Mouse (Mus musculus) G1E (cell line): ENCODE data around the gene Nat8. TPM values are rescaled to one million over a fixed set of nuclear protein-coding genes. Genes with fewer than 3 reads are reported as not detected.
"Not testable (repeated sequence)": the region's sequence is repeated elsewhere in the genome, so short reads cannot be mapped to it uniquely, and the experiment has no call there.

ENCODE experiments used
- ATAC-seq: 2 replicates; pipeline ENCODE4 v1.8.0; 2016; ENCODE audit warnings: mild to moderate bottlenecking; ENCODE audit not compliant: insufficient number of reproducible peaks, poor library complexity, low FRiP score, severe bottlenecking; ENCODE audit errors: extremely low read depth
- DNase-seq: peaks from one replicate; pipeline ENCODE4 v3.0.0; 2012; ENCODE audit warnings: low spot score
- H3K27me3 ChIP-seq: 2 replicates; pipeline ENCODE4 v1.6.1; 2012; ENCODE audit warnings: mild to moderate bottlenecking, low read length, inconsistent platforms; ENCODE audit not compliant: insufficient read depth
- H3K36me3 ChIP-seq: replicated peaks from 2 replicates; pipeline ENCODE3; 2012; ENCODE audit warnings: mild to moderate bottlenecking, inconsistent platforms
- H3K4me1 ChIP-seq: 2 replicates; pipeline ENCODE4 v1.6.1; 2012; ENCODE audit warnings: low read depth, low read length, inconsistent platforms, mixed read lengths; ENCODE audit not compliant: insufficient read depth
- H3K4me3 ChIP-seq: 2 replicates; pipeline ENCODE4 v1.5.1; 2012; ENCODE audit warnings: low read depth, mild to moderate bottlenecking, inconsistent platforms, low read length, moderate library complexity, mixed read lengths
- H3K9me3 ChIP-seq: replicated peaks from 2 replicates; pipeline ENCODE4 v1.6.1; 2012; ENCODE audit warnings: inconsistent platforms
- CTCF ChIP-seq: IDR thresholded peaks from 2 replicates; pipeline ENCODE4 v1.5.1; 2012; ENCODE audit warnings: low read depth, low read length, inconsistent platforms, mixed read lengths
- GATA1 ChIP-seq: IDR thresholded peaks from 2 replicates; pipeline ENCODE4 v1.6.1; 2012; ENCODE audit warnings: borderline replicate concordance, low read length, inconsistent platforms, mixed read lengths
- GATA2 ChIP-seq: IDR thresholded peaks from 2 replicates; pipeline ENCODE4 v1.6.1; 2012; ENCODE audit warnings: low read depth, low read length, inconsistent platforms, borderline replicate concordance
- POLR2AphosphoS5 ChIP-seq: IDR thresholded peaks from 2 replicates; pipeline ENCODE4 v1.6.1; 2012; ENCODE audit warnings: low read depth, low read length, inconsistent platforms; ENCODE audit not compliant: insufficient replicate concordance
- TAL1 ChIP-seq: conservative IDR thresholded peaks from 2 replicates; pipeline ENCODE4 v1.6.1; 2012; ENCODE audit warnings: low read depth, low read length, inconsistent platforms, mixed read lengths
- polyA plus RNA-seq: library from polyadenylated mRNA; stranded (reverse); fragments of >175 nt; gene quantifications from 2 replicates; pipeline ENCODE4 v1.2.3, GENCODE M21; 2012
- total RNA-seq, 2 experiments: library from RNA; stranded (forward) in 1 of 2; stranded (reverse) in 1 of 2; fragments of 200-1000 nt in 1 of 2; fragments of >200 nt in 1 of 2; fragmentation: Nextera tagmentation in 1 of 2; gene quantifications; 2 replicates each; pipeline ENCODE4 v1.2.3; 2014 to 2017

Gene Nat8
- total and polyA plus RNA-seq, 3 experiments: not detected

DNA sequence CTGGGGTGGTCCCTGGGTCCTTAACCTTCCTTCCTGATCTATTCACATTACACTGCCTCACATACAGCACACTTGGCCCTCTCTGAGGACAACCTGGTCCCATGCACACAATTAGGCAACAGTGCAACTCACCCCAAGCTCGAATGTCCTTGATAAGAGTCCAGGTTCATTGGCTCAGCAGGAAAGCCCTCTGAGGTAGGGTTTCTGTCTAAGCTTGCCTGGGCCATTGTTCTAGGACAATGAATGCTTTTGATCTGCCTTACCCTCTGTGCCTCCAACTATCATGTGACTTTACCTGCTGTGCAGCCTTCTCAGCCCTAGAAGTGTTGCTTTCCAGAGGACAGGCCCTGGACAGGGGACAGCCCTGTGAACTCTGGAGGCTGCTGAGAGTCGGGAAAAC is 17.4 kb upstream of the Nat8 start:
- ATAC-seq: no peak
- no peak for TF ChIP-seq CTCF
- no peak for TF ChIP-seq GATA2
- no peak for TF ChIP-seq GATA1
- no peak for TF ChIP-seq TAL1
- TF ChIP-seq POLR2AphosphoS5: no peak
- Histone ChIP-seq H3K36me3 (no peaks in the 10 kb centered on the region), H3K4me3 (no peak overlapping the region), H3K9me3 (no peaks in the 10 kb centered on the region), H3K27me3 (peaks cover 18% of the 10 kb centered on the region), H3K4me1 (no peaks in the 10 kb centered on the region)
- DNase-seq: no peak

DNA sequence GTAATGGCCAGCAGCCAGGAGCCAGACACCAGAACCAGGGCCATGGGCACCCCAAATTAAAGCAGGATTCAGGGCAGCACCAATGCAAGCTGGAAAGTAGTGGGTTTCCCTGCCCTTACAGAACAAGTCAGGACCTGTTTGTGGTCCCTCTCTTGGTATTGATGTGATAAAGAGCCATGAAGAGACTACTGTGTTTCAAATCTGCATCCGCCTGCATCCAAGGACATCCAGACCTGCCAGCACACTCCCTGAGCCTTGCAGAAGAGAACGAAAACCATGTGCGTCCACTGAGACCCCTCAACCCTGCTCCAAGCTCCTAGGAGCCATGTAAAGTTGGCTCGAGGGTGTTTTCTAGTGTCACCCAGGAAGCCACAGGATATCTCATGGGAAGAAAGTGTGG is 16.3 kb upstream of the Nat8 start:
- H3K4me3 ChIP-seq: no peak overlapping the region
- H3K4me1 ChIP-seq: no peaks in the 10 kb centered on the region
- peaks cover 16% of the 10 kb centered on the region for H3K27me3 ChIP-seq
- TF ChIP-seq POLR2AphosphoS5 (no peak), GATA2 (no peak), GATA1 (no peak), CTCF (no peak), TAL1 (no peak)
- no peaks in the 10 kb centered on the region for H3K36me3 ChIP-seq
- ATAC-seq (no peak), DNase-seq (no peak)
- no peaks in the 10 kb centered on the region for H3K9me3 ChIP-seq

DNA sequence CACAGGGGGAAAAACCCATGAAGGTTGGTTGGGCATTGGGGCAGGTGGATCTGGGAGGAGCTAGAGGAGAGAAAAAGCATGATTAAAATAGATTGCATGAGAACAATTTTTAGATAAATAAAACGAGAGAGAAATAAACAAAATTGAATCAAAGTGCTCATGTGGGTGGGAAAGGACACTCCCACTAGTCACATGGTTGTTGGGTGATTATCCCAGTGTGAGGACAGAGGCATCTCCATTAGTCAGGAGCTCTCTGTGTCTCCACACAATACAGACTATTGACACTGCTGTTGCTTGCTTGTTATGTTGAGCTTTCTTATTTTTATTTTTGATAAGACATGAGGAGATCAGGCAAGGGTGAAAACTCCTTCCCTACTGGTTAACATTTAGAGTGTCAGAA is 15.0 kb upstream of the Nat8 start:
- ATAC-seq (no peak), DNase-seq (no peak)
- Histone ChIP-seq H3K27me3 (peaks cover 16% of the 10 kb centered on the region), H3K4me3 (no peak overlapping the region), H3K4me1 (no peaks in the 10 kb centered on the region), H3K9me3 (no peaks in the 10 kb centered on the region), H3K36me3 (no peaks in the 10 kb centered on the region)
- TF ChIP-seq POLR2AphosphoS5: no peak
- no peak for TF ChIP-seq TAL1
- TF ChIP-seq GATA2: no peak
- no peak for TF ChIP-seq CTCF
- no peak for TF ChIP-seq GATA1

DNA sequence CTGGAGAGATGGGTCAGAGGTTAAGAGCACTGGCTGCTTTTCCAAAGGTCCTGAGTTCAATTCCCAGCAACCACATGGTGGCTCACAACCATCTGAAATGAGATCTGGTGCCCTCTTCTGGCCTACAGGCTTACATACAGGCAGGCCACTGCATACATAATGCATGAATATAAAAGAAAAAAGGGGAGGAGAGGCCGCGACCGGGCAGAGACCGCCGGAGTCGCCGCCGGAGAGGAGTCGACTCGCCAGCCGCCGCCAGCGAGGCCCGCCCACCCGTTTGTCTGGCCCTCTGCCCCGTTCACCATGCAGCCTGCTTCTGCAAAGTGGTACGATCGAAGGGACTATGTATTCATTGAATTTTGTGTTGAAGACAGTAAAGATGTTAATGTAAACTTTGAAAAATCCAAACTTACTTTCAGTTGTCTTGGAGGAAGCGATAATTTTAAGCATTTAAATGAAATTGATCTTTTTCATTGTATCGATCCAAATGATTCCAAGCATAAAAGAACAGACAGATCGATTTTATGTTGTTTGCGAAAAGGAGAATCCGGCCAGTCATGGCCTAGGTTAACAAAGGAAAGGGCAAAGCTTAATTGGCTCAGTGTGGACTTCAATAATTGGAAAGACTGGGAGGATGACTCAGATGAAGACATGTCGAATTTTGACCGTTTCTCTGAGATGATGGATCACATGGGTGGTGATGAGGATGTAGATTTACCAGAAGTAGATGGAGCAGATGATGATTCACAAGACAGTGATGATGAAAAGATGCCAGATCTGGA is 12.0 kb upstream of the Nat8 start:
- not testable (repeated sequence) for H3K27me3 ChIP-seq, DNase-seq, H3K4me1 ChIP-seq, H3K36me3 ChIP-seq, H3K4me3 ChIP-seq, H3K9me3 ChIP-seq, ATAC-seq

DNA sequence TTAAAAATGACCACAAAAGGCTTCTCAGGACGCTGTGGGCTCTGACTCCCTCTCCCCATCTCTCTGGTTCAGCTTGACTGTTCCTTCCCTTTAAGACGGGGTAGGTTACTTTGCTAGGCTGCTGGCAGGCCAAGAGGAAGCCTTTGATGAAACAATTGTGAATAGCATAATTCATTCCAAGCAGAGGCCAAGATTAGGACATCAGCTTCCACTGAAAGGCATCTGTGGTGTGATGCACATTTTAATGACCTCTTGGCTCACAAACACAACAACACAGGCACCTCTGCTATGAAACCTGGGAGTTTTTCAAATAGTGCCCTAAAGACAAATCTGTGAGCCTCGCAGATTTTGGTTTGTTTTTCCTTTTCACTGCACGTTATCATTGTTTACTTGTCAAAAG is 8.1 kb upstream of the Nat8 start:
- no peak for DNase-seq
- no peak for ATAC-seq
- H3K36me3 ChIP-seq: no peaks in the 10 kb centered on the region

DNA sequence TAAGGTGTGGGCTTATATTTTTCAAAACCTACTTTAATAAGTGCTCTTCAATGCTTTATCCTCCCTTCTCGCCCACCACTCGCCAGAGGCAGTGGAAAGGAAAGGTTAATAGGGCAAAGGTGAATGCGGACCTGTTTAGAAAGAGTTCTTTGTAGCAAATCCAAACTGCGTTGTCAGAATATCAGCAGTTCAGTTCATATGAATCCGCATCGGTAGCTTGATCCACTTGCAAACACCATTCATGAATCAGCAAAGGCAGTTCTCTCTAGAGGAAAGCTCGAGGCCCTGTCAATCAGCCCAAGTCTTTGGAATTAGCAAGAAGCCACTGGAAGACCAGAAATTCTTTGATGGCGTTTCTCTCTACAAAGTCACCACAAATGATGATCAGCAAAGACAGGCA is 6.8 kb upstream of the Nat8 start:
- Histone ChIP-seq H3K4me1 (no peaks in the 10 kb centered on the region), H3K9me3 (no peaks in the 10 kb centered on the region), H3K4me3 (no peak overlapping the region), H3K27me3 (no peaks in the 10 kb centered on the region), H3K36me3 (no peaks in the 10 kb centered on the region)
- no peak for TF ChIP-seq GATA2
- TF ChIP-seq CTCF: no peak
- TF ChIP-seq TAL1: no peak
- TF ChIP-seq POLR2AphosphoS5: no peak
- TF ChIP-seq GATA1: no peak
- DNase-seq (no peak), ATAC-seq (no peak)

More for the DNA sequence above, 8.1 kb upstream of the Nat8 start:
- Histone ChIP-seq H3K4me3 (no peak overlapping the region), H3K4me1 (no peaks in the 10 kb centered on the region), H3K9me3 (no peaks in the 10 kb centered on the region), H3K27me3 (no peaks in the 10 kb centered on the region)
- TF ChIP-seq TAL1 (no peak), GATA2 (no peak), GATA1 (no peak), POLR2AphosphoS5 (no peak), CTCF (no peak)

DNA sequence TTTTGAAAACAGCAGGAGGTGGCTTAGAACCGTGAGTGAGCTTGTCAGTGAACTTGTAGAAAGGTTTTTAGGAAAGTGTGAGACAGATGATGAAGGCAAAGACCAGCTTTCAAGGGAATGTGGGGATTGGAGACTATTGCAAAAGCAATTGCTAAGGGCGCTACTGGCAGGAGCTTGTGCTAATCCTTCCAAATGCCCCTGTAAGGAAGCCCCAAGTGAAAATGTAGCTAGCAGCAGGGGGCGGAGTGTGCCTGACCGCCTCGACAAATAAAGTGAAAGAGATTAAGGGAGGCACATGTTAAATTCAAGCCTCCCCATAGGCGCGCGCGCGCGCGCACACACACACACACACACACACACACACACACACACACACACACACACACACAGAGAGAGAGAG is 5.4 kb upstream of the Nat8 start:
- H3K27me3 ChIP-seq, H3K36me3 ChIP-seq, DNase-seq, ATAC-seq, H3K4me1 ChIP-seq, H3K4me3 ChIP-seq, H3K9me3 ChIP-seq: not testable (repeated sequence)

DNA sequence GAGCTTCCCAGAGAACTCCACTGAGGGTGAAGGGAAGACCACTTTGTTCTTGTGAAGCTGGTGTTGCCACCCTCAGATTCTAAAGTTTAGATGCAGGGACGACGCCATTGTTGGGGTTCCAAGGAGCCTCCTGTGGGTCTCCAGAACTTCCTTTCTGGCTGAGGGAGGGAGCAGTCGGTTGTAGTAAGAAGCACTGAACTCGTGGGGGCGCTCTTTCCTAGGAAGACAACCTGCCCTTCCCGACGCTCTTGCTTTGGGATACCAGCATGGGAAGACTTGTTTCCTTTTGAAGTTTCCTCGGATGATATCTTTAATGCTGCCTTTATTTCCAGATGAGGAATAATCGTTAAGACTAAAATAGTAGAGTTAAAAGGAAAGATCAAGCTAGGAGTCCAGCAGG is 4.9 kb upstream of the Nat8 start:
- ATAC-seq, H3K36me3 ChIP-seq, H3K4me1 ChIP-seq, H3K27me3 ChIP-seq, H3K9me3 ChIP-seq, H3K4me3 ChIP-seq, DNase-seq: not testable (repeated sequence)

DNA sequence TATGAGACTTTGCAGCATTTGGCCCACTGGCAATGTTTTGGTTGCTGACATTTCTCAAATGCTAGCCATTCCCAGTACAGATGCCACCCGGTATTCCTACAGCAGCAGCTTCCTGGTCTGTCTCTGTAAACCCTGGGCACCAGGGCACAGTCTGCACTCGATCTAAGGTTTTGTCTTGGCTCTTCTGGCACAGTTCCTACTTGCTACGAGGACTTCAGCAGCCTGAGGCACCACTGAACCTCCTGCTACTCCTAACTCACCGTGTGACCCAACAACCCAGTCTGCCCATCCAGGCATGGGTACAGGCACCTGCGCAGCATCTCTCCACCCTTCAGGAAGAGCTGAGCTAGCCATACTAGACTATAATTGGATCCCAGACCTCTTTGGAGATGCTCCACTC is 4.2 kb upstream of the Nat8 start:
- not testable (repeated sequence) for H3K27me3 ChIP-seq, H3K4me3 ChIP-seq, H3K9me3 ChIP-seq, ATAC-seq, H3K36me3 ChIP-seq, DNase-seq, H3K4me1 ChIP-seq

DNA sequence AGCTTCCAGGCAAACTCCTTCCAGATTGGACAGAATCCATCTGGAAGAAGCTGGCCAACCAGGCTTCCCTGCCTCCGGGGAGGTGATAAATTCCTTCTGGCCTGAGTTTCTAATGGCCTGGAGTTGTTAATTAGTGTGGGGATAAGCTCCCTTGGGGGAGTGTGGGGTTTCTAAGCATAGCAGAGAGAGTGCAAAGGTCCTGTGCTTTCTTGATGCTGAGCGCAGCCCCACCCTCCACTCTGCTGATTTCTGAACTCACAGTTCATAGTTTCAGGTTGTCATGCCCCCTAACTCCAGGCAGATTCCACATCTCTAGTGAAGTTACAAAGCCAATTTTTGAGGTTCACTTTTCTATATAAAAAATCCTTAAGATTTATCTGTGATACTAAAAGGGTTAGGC is 3.2 kb upstream of the Nat8 start:
- H3K36me3 ChIP-seq, H3K27me3 ChIP-seq, ATAC-seq, H3K4me3 ChIP-seq, H3K9me3 ChIP-seq, H3K4me1 ChIP-seq, DNase-seq: not testable (repeated sequence)
